Mouse (Mus musculus): ENCODE results near the gene Mrpl16.

Mrpl16 gene

GRCm38 (mm10) chr19:11800531-11801315 is 30.5 kb downstream of the Mrpl16 start:
- DNase-seq (ENCODE audit: inconsistent age in 2 of 2, low spot score in 1 of 2): no peak

GRCm38 (mm10) chr19:11804423-11804822 is 34.2 kb downstream of the Mrpl16 start:
- no peak for DNase-seq (ENCODE audit: inconsistent age in 2 of 2, low spot score in 1 of 2)

GRCm38 (mm10) chr19:11807251-11807650 is 37.1 kb downstream of the Mrpl16 start:
- no peak for DNase-seq (ENCODE audit: inconsistent age in 2 of 2, low spot score in 1 of 2)

GRCm38 (mm10) chr19:11807822-11808221 is 37.6 kb downstream of the Mrpl16 start:
- DNase-seq (ENCODE audit: inconsistent age in 2 of 2, low spot score in 1 of 2): no peak

GRCm38 (mm10) chr19:11808452-11808851 is 38.3 kb downstream of the Mrpl16 start:
- no peak for DNase-seq (ENCODE audit: inconsistent age in 2 of 2, low spot score in 1 of 2)

GRCm38 (mm10) chr19:11810003-11810758 is 40.0 kb downstream of the Mrpl16 start:
- DNase-seq (ENCODE audit: inconsistent age in 2 of 2, low spot score in 1 of 2): no peak

GRCm38 (mm10) chr19:11810856-11811255 is 40.7 kb downstream of the Mrpl16 start:
- DNase-seq (ENCODE audit: inconsistent age in 2 of 2, low spot score in 1 of 2): peak; percentile 31 to 72

GRCm38 (mm10) chr19:11811688-11812365 is 41.6 kb downstream of the Mrpl16 start:
- peak; percentile 25 to 48 for DNase-seq (ENCODE audit: inconsistent age in 2 of 2, low spot score in 1 of 2)

- DNase-seq (ENCODE audit: inconsistent age in 2 of 2, low spot score in 1 of 2): no peak
Measured at GRCm38 (mm10) chr19:11813136-11813535, 42.9 kb downstream of the Mrpl16 start.

- no peak for DNase-seq (ENCODE audit: inconsistent age in 2 of 2, low spot score in 1 of 2)
Measured at GRCm38 (mm10) chr19:11813649-11814048, 43.5 kb downstream of the Mrpl16 start.

- DNase-seq (ENCODE audit: inconsistent age in 2 of 2, low spot score in 1 of 2): no peak
Measured at GRCm38 (mm10) chr19:11814742-11815333, 44.6 kb downstream of the Mrpl16 start.

- no peak for DNase-seq (ENCODE audit: inconsistent age in 2 of 2, low spot score in 1 of 2)
Measured at GRCm38 (mm10) chr19:11816706-11817105, 46.5 kb downstream of the Mrpl16 start.

GRCm38 (mm10) chr19:11817586-11817985 is 47.4 kb downstream of the Mrpl16 start:
- DNase-seq (ENCODE audit: inconsistent age in 2 of 2, low spot score in 1 of 2): peak in 1 of 2 experiments; percentile 40

GRCm38 (mm10) chr19:11818199-11819142 is 48.3 kb downstream of the Mrpl16 start:
- DNase-seq (ENCODE audit: inconsistent age in 2 of 2, low spot score in 1 of 2): peak; percentile 81 to 92

- peak in 1 of 2 experiments; percentile 54 for DNase-seq (ENCODE audit: inconsistent age in 2 of 2, low spot score in 1 of 2)
Measured at GRCm38 (mm10) chr19:11819143-11819700, 49.0 kb downstream of the Mrpl16 start, which contains the start of gene Stx3. Gene Stx3 (minus strand): TSS chr19:11819403.

- DNase-seq (ENCODE audit: inconsistent age in 2 of 2, low spot score in 1 of 2): peak; percentile 83 to 93
Measured at GRCm38 (mm10) chr19:11819800-11820199, 49.6 kb downstream of the Mrpl16 start.

GRCm38 (mm10) chr19:11820211-11820610 is 50.0 kb downstream of the Mrpl16 start:
- no peak for DNase-seq (ENCODE audit: inconsistent age in 2 of 2, low spot score in 1 of 2)

GRCm38 (mm10) chr19:11823346-11824065 is 53.3 kb downstream of the Mrpl16 start:
- no peak for DNase-seq (ENCODE audit: inconsistent age in 2 of 2, low spot score in 1 of 2)
